Mouse (Mus musculus): ENCODE data around the gene P3h1.
"Not testable (repeated sequence)": the region's sequence is repeated elsewhere in the genome, so short reads cannot be mapped to it uniquely, and the experiment has no call there.

The P3h1 gene

GRCm38 (mm10) chr4:119275726-119276125 lies 43.0 kb downstream of the P3h1 start:
- DNase-seq = no peak

DNA sequence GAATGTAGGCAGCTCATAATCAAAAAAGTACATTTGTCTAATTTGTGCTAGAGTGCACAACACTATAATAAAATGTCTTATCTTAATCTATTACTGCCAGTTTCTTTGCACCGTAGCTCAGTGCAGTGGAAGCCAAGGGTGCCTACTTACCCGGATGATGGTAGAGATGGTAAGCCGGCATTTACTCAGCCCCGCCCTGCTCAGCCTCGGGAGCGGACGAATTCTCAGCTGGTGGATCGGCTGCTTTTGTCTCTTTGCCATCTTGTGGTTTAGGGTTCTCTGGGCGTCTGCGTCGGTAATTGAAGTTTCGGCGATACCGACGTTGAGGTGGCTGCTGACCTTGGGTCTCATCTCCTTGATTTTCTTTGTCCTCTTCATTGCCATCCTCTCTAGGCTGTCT lies 46.1 kb downstream of the P3h1 start:
- not testable (repeated sequence) for DNase-seq

- DNase-seq = no peak
These were observed 52.1 kb downstream of the P3h1 start for GRCm38 (mm10) chr4:119284861-119285260.

DNA sequence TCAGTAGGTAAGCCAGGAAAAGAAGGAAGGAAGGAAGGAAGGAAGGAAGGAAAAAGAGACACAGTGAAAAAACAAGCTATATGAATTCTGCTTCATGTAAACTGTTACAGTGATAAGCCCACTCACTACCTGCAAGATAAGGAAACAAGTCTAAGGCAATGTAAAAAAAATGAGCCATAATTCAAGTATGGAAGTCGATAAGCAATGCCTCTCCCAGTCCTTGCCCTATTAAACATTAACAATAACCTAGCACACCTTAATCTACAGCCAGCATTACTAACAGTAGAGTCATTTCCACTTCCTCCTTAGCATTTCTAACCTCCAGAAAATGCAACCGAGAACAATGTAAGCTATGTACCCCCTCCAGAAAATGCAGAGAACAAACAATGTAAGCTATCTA lies 52.6 kb downstream of the P3h1 start:
- no peak for DNase-seq

DNA sequence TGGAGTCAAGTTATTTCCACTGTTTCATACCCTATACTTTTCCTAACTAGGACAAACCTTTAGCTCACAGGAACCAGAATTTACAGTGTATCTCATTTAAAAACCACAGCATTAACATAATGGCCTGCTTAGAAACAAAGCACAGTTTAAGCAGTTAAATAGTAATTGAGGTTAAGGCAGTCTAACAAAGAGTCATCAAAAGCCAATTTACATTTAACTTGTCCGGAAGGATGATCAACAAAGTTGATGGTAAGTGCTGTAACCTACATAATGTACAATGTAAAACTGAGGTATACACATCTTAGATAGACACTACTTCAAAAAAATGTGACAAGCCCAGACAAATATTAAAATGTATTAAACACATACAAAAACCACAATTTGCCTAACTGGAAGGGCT lies 59.2 kb downstream of the P3h1 start:
- DNase-seq = no peak

- DNase-seq = peak; percentile 68 to 70
These were observed 60.3 kb downstream of the P3h1 start for GRCm38 (mm10) chr4:119292771-119293573.

- DNase-seq = peak; percentile 29 to 54
These were observed 61.0 kb downstream of the P3h1 start for GRCm38 (mm10) chr4:119293574-119294258.

GRCm38 (mm10) chr4:119294415-119295133 lies 61.9 kb downstream of the P3h1 start, which contains the start of gene Ybx1:
TSS of gene Ybx1 (minus strand) at chr4:119294604.
- DNase-seq = peak; percentile 99 to 100

- no peak for DNase-seq
These were observed 62.4 kb downstream of the P3h1 start for GRCm38 (mm10) chr4:119295134-119295453.

DNA sequence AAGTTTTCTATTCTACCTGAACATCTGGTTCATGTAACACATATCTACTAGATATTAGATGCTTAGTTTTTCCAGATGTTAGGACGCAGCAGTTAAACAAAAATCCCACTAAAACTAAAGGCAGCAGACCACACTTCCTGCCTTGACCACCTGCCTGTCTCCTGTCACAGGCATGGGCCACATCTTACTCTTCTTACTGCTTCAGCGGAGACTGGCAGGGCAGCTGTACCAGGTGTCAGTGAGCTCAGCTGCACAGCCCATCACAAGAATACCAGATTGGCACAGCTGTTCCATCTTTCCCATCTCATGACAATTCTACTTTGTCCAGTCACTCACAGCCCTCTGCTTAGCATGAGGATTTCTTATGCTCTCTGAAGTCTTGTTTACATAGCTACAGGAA lies 64.6 kb downstream of the P3h1 start:
- no peak for DNase-seq
